Comparison of ENCODE assay signal across 8 mouse cellular contexts in the genomic region with DNA sequence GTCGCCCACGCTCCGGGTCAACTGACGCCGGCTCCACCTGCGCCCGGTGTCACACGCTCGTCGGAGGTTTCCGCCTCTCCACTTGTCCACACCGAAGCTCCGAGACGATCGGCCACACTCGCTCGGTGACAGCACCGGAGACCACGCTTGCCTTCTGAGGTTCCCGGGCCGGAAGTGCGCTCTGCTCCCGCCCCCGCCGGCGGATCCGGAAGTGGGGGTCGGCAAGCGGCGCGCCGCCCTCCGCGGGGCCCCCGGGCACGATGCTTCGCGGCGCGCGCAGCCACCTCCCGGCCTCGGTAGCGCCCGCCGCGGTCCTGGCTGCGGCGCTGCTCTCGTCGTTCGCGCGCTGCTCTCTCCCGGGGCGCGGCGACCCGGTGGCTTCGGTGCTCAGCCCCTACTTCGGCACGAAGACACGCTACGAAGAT. TPM values are rescaled to one million over a fixed set of nuclear protein-coding genes. Genes with fewer than 3 reads are reported as not detected.
DNase-seq lines count a peak whose midpoint lies in the region; ATAC-seq and TF ChIP-seq lines count a peak whose summit lies in the region.

A gene (plus strand): TSS at position 89 of the 425 bp plus-strand sequence.

- intact Hi-C loops in left cerebral cortex, postnatal 10 days (cut with DNase I): loop anchor here (5.0 kb wide), 2 partner anchors 98 to 513 kb away; a partner anchor contains a TSS

- under 1% methylated on average over 61 of the region's 64 CpGs for WGBS in hindbrain, postnatal 0 days

- no peaks in the 10 kb centered on the region for H3K27me3 ChIP-seq in hindbrain, postnatal 0 days (ENCODE audit: insufficient read depth, low read length)

- ATAC-seq in common myeloid progenitor, adult 5-6 weeks (replicated peaks; ENCODE audit: low read depth, poor library complexity, severe bottlenecking): peak; percentile 81
- ATAC-seq in hindbrain, postnatal 0 days: peak; percentile 95
- peak; percentile 77 for ATAC-seq in megakaryocyte progenitor cell, adult 5-6 weeks (replicated peaks; ENCODE audit: poor library complexity)

- H3K4me2 ChIP-seq in hindbrain, postnatal 0 days (ENCODE audit: low read depth, low read length): peak within 1 kb of the TSS; percentile 88

- no peaks in the 10 kb centered on the region for H3K36me3 ChIP-seq in hindbrain, postnatal 0 days (ENCODE audit: insufficient read depth, low read length)

- H3K4me1 ChIP-seq in hindbrain, postnatal 0 days (ENCODE audit: insufficient read depth, low read length): peaks cover 8% of the 10 kb centered on the region; the same call in 1 of the 2 replicates

- TF ChIP-seq CTCF in hindbrain, postnatal 0 days (IDR thresholded peaks at IDR 0.05; ENCODE audit: low read depth): no peak

- H3K9ac ChIP-seq in hindbrain, postnatal 0 days (replicated peaks; ENCODE audit: low read length): peak within 1 kb of the TSS; percentile 78

- peak within 1 kb of the TSS; percentile 76 for H3K4me3 ChIP-seq in hindbrain, postnatal 0 days (ENCODE audit: low read length)

- H3K27ac ChIP-seq in hindbrain, postnatal 0 days: peak within 1 kb of the TSS; percentile 86

- DNase-seq in adipocyte (ENCODE audit: low spot score): peak; percentile 65
- peak; percentile 58 to 68 for DNase-seq in gastrocnemius, adult 8-10 months (ENCODE audit: low spot score in 2 of 2)
- peak; percentile 94 for DNase-seq in hindbrain, postnatal 0 days (ENCODE audit: low spot score)
- peak; percentile 77 to 92 for DNase-seq in left cerebral cortex, postnatal 10 days (ENCODE audit: extremely low spot score in 1 of 2, low spot score in 2 of 2)
- peak; percentile 88 for DNase-seq in right cerebral cortex, postnatal 14 days
- peak; percentile 77 to 82 for DNase-seq in urinary bladder, postnatal 4 days (ENCODE audit: low spot score in 2 of 2)

- H3K9me3 ChIP-seq in hindbrain, postnatal 0 days (ENCODE audit: low read length): no peaks in the 10 kb centered on the region

RNA-seq across cellular contexts. Expression of the gene that starts here (rescaled TPM):
- 98.8 and 100 TPM in 2 replicates for total RNA-seq in common myeloid progenitor, adult 5-6 weeks (2017)
- total RNA-seq in gastrocnemius, adult 8-10 months (2022): 10 to 100 TPM; 14.1 to 16.8 (median 16.1) TPM
- total RNA-seq in hindbrain, postnatal 0 days (2014; rRNA removed): 119 and 144 TPM in 2 replicates
- polyA plus RNA-seq in hindbrain, postnatal 0 days (2015; fragmentation: Nextera tagmentation; extraction: Ambion mirVana): 59.1 and 60.2 TPM in 2 replicates
- 10 to 100 TPM; 66.1 to 71.3 TPM for total RNA-seq in left cerebral cortex, postnatal 10 days (2021)
- 58.3 and 67.6 TPM in 2 replicates for total RNA-seq in megakaryocyte progenitor cell, adult 5-6 weeks (2015)
- 45.6 and 53.2 TPM in 2 replicates for total RNA-seq in megakaryocyte progenitor cell, adult 5-6 weeks (2017)

Comparison
In these comparisons a context has a peak if more than half of its experiments do, and no peak if none do; other contexts are left out.
1. Peak in every context shown above with its lines: DNase-seq, ATAC-seq, H3K4me3 ChIP-seq and H3K27ac ChIP-seq.